Mouse (Mus musculus) megakaryocyte, embryonic 14.5 days (primary cell): ENCODE data around the gene Stoml1.

ENCODE experiments used
- FLI1 ChIP-seq: IDR thresholded peaks from 2 replicates; pipeline ENCODE4 v1.6.1; 2012; ENCODE audit warnings: low read length, inconsistent platforms, mixed read lengths
- GATA1 ChIP-seq: IDR thresholded peaks from 3 replicates; pipeline ENCODE4 v1.6.1; 2012; ENCODE audit warnings: mixed read lengths, low read length, inconsistent platforms, borderline replicate concordance

- no peak for TF ChIP-seq GATA1
- TF ChIP-seq FLI1, result no peak
Measured at GRCm38 (mm10) chr9:58265368-58265767, 12.4 kb downstream of the Stoml1 start.
